Mouse (Mus musculus) liver, embryonic 14.5 days (tissue): ENCODE data around the gene Anapc2.

Experiments
- CTCF ChIP-seq: IDR thresholded peaks from 2 replicates; pipeline ENCODE4 v1.5.1; 2016; ENCODE audit warnings: antibody characterized with exemption, low read depth, control low read depth
- EP300 ChIP-seq: IDR thresholded peaks from 2 replicates; pipeline ENCODE4 v1.6.1; 2016; ENCODE audit warnings: antibody characterized with exemption, low read depth

GRCm38 (mm10) chr2:25242101-25242506 is 30.2 kb upstream of the Anapc2 start, which contains the start of the genes Rnf208 and Cysrt1:
- TF ChIP-seq CTCF (no peak), EP300 (no peak)
